Comparison of ENCODE assay signal across 19 mouse cellular contexts in the genomic region with DNA sequence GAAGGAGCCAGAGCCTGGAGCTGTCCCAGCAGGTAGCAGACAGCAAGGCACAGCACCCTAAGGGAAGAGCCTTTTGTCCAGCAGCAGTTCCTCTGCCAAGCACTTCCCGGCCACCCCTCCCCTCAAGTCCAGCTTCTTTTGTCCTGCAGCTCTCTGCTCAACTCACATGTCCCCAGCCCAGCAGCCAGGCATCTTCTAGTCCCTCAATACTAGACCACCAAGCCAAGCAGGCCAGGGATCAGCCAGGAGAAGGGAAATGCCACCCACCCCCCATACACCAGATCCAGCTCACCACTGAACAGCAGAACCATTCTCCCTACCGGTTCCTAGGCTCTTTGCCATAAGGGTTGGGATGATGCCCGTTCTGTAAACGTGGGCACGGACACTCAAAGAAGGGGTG. TPM values are rescaled to one million over a fixed set of nuclear protein-coding genes. Genes with fewer than 3 reads are reported as not detected.
"Had no signal": no experiment of that assay in that cellular context is flagged by ENCODE, and none has a peak within 500 bp of the region (broad histone marks: within the 10 kb centered on the region; RNA-seq: fewer than 3 reads in every experiment).

No protein-coding gene starts in this region.

- H3K9me3 ChIP-seq: kidney, embryonic 15.5 days; limb, embryonic 13.5 days; neural tube, embryonic 12.5 days had no signal

- H3K9ac ChIP-seq: kidney, embryonic 15.5 days; limb, embryonic 13.5 days; liver, embryonic 14.5 days; neural tube, embryonic 12.5 days had no signal

- ATAC-seq: lung, postnatal 0 days had no signal

- DNase-seq: kidney, postnatal 14 days; layer of hippocampus, adult 9-11 months; layer of hippocampus, postnatal 36 days; lung, adult 2 months; lung, postnatal 36 days; midbrain, embryonic 14.5 days; thymus, adult 2 months; thymus, postnatal 25 days had no signal

- H3K4me3 ChIP-seq: kidney, embryonic 15.5 days; limb, embryonic 13.5 days; neural tube, embryonic 12.5 days had no signal

- H3K4me2 ChIP-seq: kidney, embryonic 15.5 days; limb, embryonic 13.5 days; neural tube, embryonic 12.5 days had no signal

- H3K27me3 ChIP-seq: kidney, embryonic 15.5 days; limb, embryonic 13.5 days; neural tube, embryonic 12.5 days had no signal

- H3K36me3 ChIP-seq: kidney, embryonic 15.5 days; limb, embryonic 13.5 days; neural tube, embryonic 12.5 days had no signal

- H3K27ac ChIP-seq: kidney, embryonic 15.5 days; limb, embryonic 13.5 days; liver, embryonic 14.5 days; neural tube, embryonic 12.5 days; stomach, postnatal 0 days had no signal

RNA-seq across cellular contexts. Expression of gene Adora1, which starts 15.6 kb away (rescaled TPM):
- total RNA-seq: megakaryocyte progenitor cell, adult 5-6 weeks; monocyte, adult 5-6 weeks; neutrophil, adult 5-6 weeks had no signal

RNA-seq across cellular contexts. Expression of gene Mybph, which starts 26.4 kb away (rescaled TPM):
- total RNA-seq: liver, adult 2 months; monocyte, adult 5-6 weeks; neutrophil, adult 5-6 weeks had no signal
- polyA plus RNA-seq: liver, adult 2 months; urinary bladder, adult 2 months had no signal
